Mouse (Mus musculus): ENCODE measurements around the gene Slc12a9.
A peak's percentile ranks its signal among the peaks of the same experiment; 100 is the strongest.

Slc12a9 gene

GRCm38 (mm10) chr5:137333512-137334174, at the start of gene Slc12a9:
Slc12a9 (minus strand) TSS chr5:137333597.
- DNase-seq (ENCODE audit: inconsistent ontology term), result peak; percentile 92

GRCm38 (mm10) chr5:137381152-137381551, 47.8 kb upstream of the Slc12a9 start:
- DNase-seq (ENCODE audit: inconsistent ontology term), result no peak

- DNase-seq (ENCODE audit: inconsistent ontology term), result no peak
These were observed 44.2 kb upstream of the Slc12a9 start for GRCm38 (mm10) chr5:137377603-137378002.

- no peak for DNase-seq (ENCODE audit: inconsistent ontology term)
These were observed 43.8 kb upstream of the Slc12a9 start for GRCm38 (mm10) chr5:137377176-137377575.

- DNase-seq (ENCODE audit: inconsistent ontology term), result no peak
These were observed 43.3 kb upstream of the Slc12a9 start for GRCm38 (mm10) chr5:137376722-137377121.

- no peak for DNase-seq (ENCODE audit: inconsistent ontology term)
These were observed 42.8 kb upstream of the Slc12a9 start for GRCm38 (mm10) chr5:137376198-137376597.

- peak; percentile 42 for DNase-seq (ENCODE audit: inconsistent ontology term)
These were observed 42.2 kb upstream of the Slc12a9 start for GRCm38 (mm10) chr5:137375627-137376026.

GRCm38 (mm10) chr5:137374521-137375080, 41.2 kb upstream of the Slc12a9 start:
- DNase-seq (ENCODE audit: inconsistent ontology term), result no peak

GRCm38 (mm10) chr5:137373371-137373950, 40.1 kb upstream of the Slc12a9 start:
- DNase-seq (ENCODE audit: inconsistent ontology term), result no peak

- DNase-seq (ENCODE audit: inconsistent ontology term), result no peak
These were observed 36.3 kb upstream of the Slc12a9 start for GRCm38 (mm10) chr5:137369665-137370064.

GRCm38 (mm10) chr5:137358382-137358781, 25.0 kb upstream of the Slc12a9 start:
- DNase-seq (ENCODE audit: inconsistent ontology term), result no peak

- DNase-seq (ENCODE audit: inconsistent ontology term), result no peak
These were observed 20.7 kb upstream of the Slc12a9 start for GRCm38 (mm10) chr5:137354091-137354490.

- peak; percentile 27 for DNase-seq (ENCODE audit: inconsistent ontology term)
These were observed 18.9 kb upstream of the Slc12a9 start for GRCm38 (mm10) chr5:137352011-137352975.

GRCm38 (mm10) chr5:137351394-137351793, 18.0 kb upstream of the Slc12a9 start:
- DNase-seq (ENCODE audit: inconsistent ontology term), result peak; percentile 9

- DNase-seq (ENCODE audit: inconsistent ontology term), result peak; percentile 14
These were observed 17.6 kb upstream of the Slc12a9 start for GRCm38 (mm10) chr5:137351058-137351380.

- DNase-seq (ENCODE audit: inconsistent ontology term), result no peak
These were observed 17.0 kb upstream of the Slc12a9 start for GRCm38 (mm10) chr5:137350205-137351057.

GRCm38 (mm10) chr5:137349384-137350204, 16.2 kb upstream of the Slc12a9 start, which contains the start of gene Ephb4:
Ephb4 (plus strand) TSS chr5:137350109.
- peak; percentile 98 for DNase-seq (ENCODE audit: inconsistent ontology term)

GRCm38 (mm10) chr5:137348482-137349383, 15.3 kb upstream of the Slc12a9 start:
- peak; percentile 17 for DNase-seq (ENCODE audit: inconsistent ontology term)

- DNase-seq (ENCODE audit: inconsistent ontology term), result no peak
These were observed 14.5 kb upstream of the Slc12a9 start for GRCm38 (mm10) chr5:137347856-137348255.

Data from Muller cell, postnatal 12 days (primary cell).